Mouse (Mus musculus): ENCODE measurements around the gene Olfr1111. TPM values are rescaled to one million over a fixed set of nuclear protein-coding genes. Genes with fewer than 3 reads are reported as not detected.
"Not testable (repeated sequence)": the region's sequence is repeated elsewhere in the genome, so short reads cannot be mapped to it uniquely, and the experiment has no call there.

The Olfr1111 gene
- not detected for total RNA-seq (2021)
- long read RNA-seq, experiment 1, result 0 reads
- long read RNA-seq, experiment 2, result 0 reads

GRCm38 (mm10) chr2:87152524-87152923 lies at the start of gene Olfr1111:
Gene Olfr1111 (minus strand): TSS chr2:87152624.
- Histone ChIP-seq H3K27ac (no peak within 1 kb of the TSS), H3K4me3 (no peak within 1 kb of the TSS)
- no peak for DNase-seq
- no peak for TF ChIP-seq CTCF (IDR thresholded peaks at IDR 0.05)
- intact Hi-C loops (cut with DNase I), result no loop called here

GRCm38 (mm10) chr2:87187498-87187897 lies 35.1 kb upstream of the Olfr1111 start, which contains the start of gene Olfr1112:
Gene Olfr1112 (plus strand): TSS chr2:87187798.
- no peak within 1 kb of the TSS for H3K4me3 ChIP-seq
- intact Hi-C loops (cut with DNase I), result no loop called here
- TF ChIP-seq CTCF (IDR thresholded peaks at IDR 0.05), result no peak
- DNase-seq, result no peak
- H3K27ac ChIP-seq, result no peak within 1 kb of the TSS

- intact Hi-C loops (cut with DNase I); H3K27ac ChIP-seq; H3K4me3 ChIP-seq; DNase-seq: not testable (repeated sequence)
These were observed 15.3 kb upstream of the Olfr1111 start for GRCm38 (mm10) chr2:87167731-87168130.

GRCm38 (mm10) chr2:87140200-87140599 lies 12.2 kb downstream of the Olfr1111 start, which contains the start of gene Olfr1110:
Gene Olfr1110 (minus strand): TSS chr2:87140300.
- intact Hi-C loops (cut with DNase I), result no loop called here
- no peak for TF ChIP-seq CTCF (IDR thresholded peaks at IDR 0.05)
- H3K4me3 ChIP-seq, result no peak within 1 kb of the TSS
- no peak within 1 kb of the TSS for H3K27ac ChIP-seq
- DNase-seq, result no peak

GRCm38 (mm10) chr2:87114467-87114866 lies 38.0 kb downstream of the Olfr1111 start, which contains the start of gene Olfr259:
Gene Olfr259 (minus strand): TSS chr2:87114567.
- Histone ChIP-seq H3K27ac (no peak within 1 kb of the TSS), H3K4me3 (no peak within 1 kb of the TSS)
- DNase-seq, result no peak
- intact Hi-C loops (cut with DNase I), result no loop called here
- no peak for TF ChIP-seq CTCF (IDR thresholded peaks at IDR 0.05)

Other genes starting within 250 kb of the Olfr1111 start
- gene Olfr1098, start 228.1 kb downstream of the Olfr1111 start, total RNA-seq (2021), result not detected
- not detected for gene Olfr1099, start 191.9 kb downstream of the Olfr1111 start, total RNA-seq (2021)
- not detected for gene Olfr1100, start 172.7 kb downstream of the Olfr1111 start, total RNA-seq (2021)
- gene Olfr1101, start 161.4 kb downstream of the Olfr1111 start, total RNA-seq (2021), result not detected
- gene Olfr1102, start 154.2 kb downstream of the Olfr1111 start, total RNA-seq (2021), result not detected
- not detected for gene Olfr1104, start 125.5 kb downstream of the Olfr1111 start, total RNA-seq (2021)
- gene Olfr1105, start 116.1 kb downstream of the Olfr1111 start, total RNA-seq (2021), result not detected
- gene Olfr1106, start 100.4 kb downstream of the Olfr1111 start, total RNA-seq (2021), result not detected
- not detected for gene Olfr1107, start 76.8 kb downstream of the Olfr1111 start, total RNA-seq (2021)
- not detected for gene Olfr1109, start 56.6 kb downstream of the Olfr1111 start, total RNA-seq (2021)
- not detected for gene Olfr259, start 38.1 kb downstream of the Olfr1111 start, total RNA-seq (2021)
- not detected for gene Olfr1110, start 12.3 kb downstream of the Olfr1111 start, total RNA-seq (2021)
- not detected for gene Olfr1112, start 35.2 kb upstream of the Olfr1111 start, total RNA-seq (2021)
- gene Olfr1113, start 56.3 kb upstream of the Olfr1111 start, total RNA-seq (2021), result not detected
- not detected for gene Olfr1115, start 95.4 kb upstream of the Olfr1111 start, total RNA-seq (2021)
- not detected for gene Olfr1116, start 114.9 kb upstream of the Olfr1111 start, total RNA-seq (2021)
- gene Olfr1118, start 155.0 kb upstream of the Olfr1111 start, total RNA-seq (2021), result not detected
- not detected for gene Olfr1120, start 202.2 kb upstream of the Olfr1111 start, total RNA-seq (2021)
- not detected for gene Olfr1121, start 217.3 kb upstream of the Olfr1111 start, total RNA-seq (2021)
- not detected for gene Olfr1122, start 233.2 kb upstream of the Olfr1111 start, total RNA-seq (2021)